Mouse (Mus musculus) stomach, postnatal 0 days (tissue): ENCODE results near the gene Arf6. TPM values are rescaled to one million over a fixed set of nuclear protein-coding genes. Genes with fewer than 3 reads are reported as not detected.
A peak's percentile ranks its signal among the peaks of the same experiment; 100 is the strongest.
"Not testable (repeated sequence)": the region's sequence is repeated elsewhere in the genome, so short reads cannot be mapped to it uniquely, and the experiment has no call there.

Source experiments
- ATAC-seq: fragments of 200-750 bp; cut with Nextera tagmentation; 2 replicates; pipeline ENCODE4 v1.8.0; 2017; ENCODE audit not compliant: low FRiP score, low TSS enrichment
- DNase-seq: peaks from one replicate; pipeline ENCODE4 v3.0.0-alpha.2; 2016; ENCODE audit warnings: low spot score
- H3K27ac ChIP-seq: fragments of 300-500 bp; sonication (generic); replicated peaks from 2 replicates; pipeline ENCODE4 v1.5.1; 2014; ENCODE audit warnings: mild to moderate bottlenecking, control low read depth
- H3K27me3 ChIP-seq: fragments of 300-500 bp; sonication (generic); 2 replicates; pipeline ENCODE4 v1.6.1; 2014; ENCODE audit warnings: low read length; ENCODE audit not compliant: control insufficient read depth, insufficient read depth
- H3K36me3 ChIP-seq: fragments of 300-500 bp; sonication (generic); 2 replicates; pipeline ENCODE4 v1.6.1; 2014; ENCODE audit warnings: low read length, mixed read lengths; ENCODE audit not compliant: control insufficient read depth, insufficient read depth
- H3K4me1 ChIP-seq: fragments of 300-500 bp; sonication (generic); replicated peaks from 2 replicates; pipeline ENCODE4 v1.6.1; 2014; ENCODE audit warnings: antibody characterized with exemption; ENCODE audit not compliant: control insufficient read depth, insufficient read depth
- H3K4me2 ChIP-seq: fragments of 300-500 bp; sonication (generic); replicated peaks from 2 replicates; pipeline ENCODE4 v1.6.1; 2014; ENCODE audit warnings: low read depth, mild to moderate bottlenecking, control low read depth, moderate library complexity
- H3K4me3 ChIP-seq: fragments of 300-500 bp; sonication (generic); 2 replicates; pipeline ENCODE4 v1.5.1; 2014; ENCODE audit warnings: low read depth, low read length, control low read depth
- H3K9ac ChIP-seq: fragments of 300-500 bp; sonication (generic); 2 replicates; pipeline ENCODE4 v1.6.1; 2014; ENCODE audit warnings: mild to moderate bottlenecking, low read length, control low read depth, mixed read lengths
- H3K9me3 ChIP-seq: fragments of 300-500 bp; sonication (generic); 2 replicates; pipeline ENCODE4 v1.6.1; 2016; ENCODE audit warnings: low read length; ENCODE audit not compliant: control insufficient read depth
- CTCF ChIP-seq: IDR thresholded peaks from 2 replicates; pipeline ENCODE4 v1.5.1; 2016; ENCODE audit warnings: antibody characterized with exemption, low read depth, mild to moderate bottlenecking, moderate library complexity
- EP300 ChIP-seq: optimal IDR thresholded peaks from 2 replicates; pipeline ENCODE3; 2016; ENCODE audit warnings: antibody characterized with exemption
- WGBS: fragments of 180-500 bp; shearing (Covaris S2); extraction: QIAGEN DNeasy Blood & Tissue Kit; methylation state at CpG from one replicate; pipeline ENCODE4 v1.1.7; 2014; 5-methylcytosine and 5-hydroxymethylcytosine counted together
- polyA plus RNA-seq: library from polyadenylated mRNA; unstranded; fragments of >200 nt; fragmentation: Nextera tagmentation; extraction: Ambion mirVana; gene quantifications from 2 replicates; pipeline ENCODE4 v1.2.1, GENCODE M21; 2015

The Arf6 gene
- polyA plus RNA-seq, 1 experiment from 2014 or later = 97.8 TPM

DNA sequence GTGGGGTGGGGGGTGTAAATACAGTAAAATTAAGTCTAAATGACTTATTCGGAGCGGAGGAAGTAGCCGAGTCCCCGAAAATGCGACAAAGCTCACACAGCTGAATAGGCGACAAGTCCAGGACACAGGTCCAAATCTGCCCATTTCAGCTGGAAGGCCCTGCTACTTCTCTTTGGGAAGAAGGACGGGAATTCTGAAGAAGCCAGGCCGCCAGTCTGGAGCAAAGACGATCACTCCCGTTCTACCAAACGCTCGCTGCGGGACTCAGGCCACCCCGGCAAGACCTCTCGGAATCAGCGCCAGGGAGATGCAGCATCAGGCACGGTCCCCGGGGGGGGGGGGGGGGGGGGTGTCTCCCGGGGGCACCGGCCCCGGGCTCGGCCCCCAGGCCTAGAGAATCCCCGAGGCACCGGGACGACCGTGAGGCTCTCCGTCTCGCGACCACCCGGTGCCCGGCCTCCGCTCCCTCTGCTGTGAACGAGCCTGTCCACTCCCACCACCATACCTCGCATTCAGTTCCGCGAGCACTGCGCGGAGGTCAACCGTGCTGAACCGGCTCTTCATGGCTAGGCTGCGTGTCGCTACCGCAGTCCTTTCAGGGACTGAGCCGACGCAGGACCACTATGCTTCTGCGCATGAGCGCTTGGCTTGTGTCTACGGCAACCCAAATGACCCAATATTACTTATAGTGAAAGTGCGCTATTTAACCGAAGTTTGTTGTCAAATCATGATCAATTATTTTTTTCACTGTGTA, 15.2 kb upstream of the Arf6 start, which contains the start of gene Nemf:
Gene Nemf (minus strand): TSS at position 620 of the 754 bp plus-strand sequence.
- ATAC-seq = peak; percentile 59
- TF ChIP-seq CTCF = no peak; the same call in 1 of the 2 replicates
- no peak for TF ChIP-seq EP300
- Histone ChIP-seq H3K9ac (peak within 1 kb of the TSS; percentile 89), H3K36me3 (peaks cover 3% of the 10 kb centered on the region; the same call in 1 of the 2 replicates), H3K27ac (peak within 1 kb of the TSS; percentile 84), H3K4me2 (peak within 1 kb of the TSS; percentile 49), H3K9me3 (no peaks in the 10 kb centered on the region), H3K4me3 (peak within 1 kb of the TSS; percentile 82), H3K27me3 (no peaks in the 10 kb centered on the region), H3K4me1 (no peaks in the 10 kb centered on the region)
- under 1% methylated on average over 44 of the region's 50 CpGs for WGBS
- DNase-seq = peak; percentile 84

- WGBS = 8% methylated on average over 13 of the region's 13 CpGs
Observed at GRCm38 (mm10) chr12:69357300-69357646, 14.7 kb upstream of the Arf6 start.

GRCm38 (mm10) chr12:69360655-69360996, 11.3 kb upstream of the Arf6 start:
- Histone ChIP-seq H3K4me2 (no peak overlapping the region), H3K4me3 (no peak overlapping the region), H3K4me1 (no peaks in the 10 kb centered on the region), H3K9ac (no peak overlapping the region), H3K27me3 (no peaks in the 10 kb centered on the region), H3K9me3 (no peaks in the 10 kb centered on the region), H3K36me3 (no peaks in the 10 kb centered on the region), H3K27ac (no peak overlapping the region)
- DNase-seq = peak; percentile 55
- TF ChIP-seq CTCF (peak; percentile 93), EP300 (no peak)
- ATAC-seq = peak; percentile 18; the same call in 1 of the 2 replicates
- WGBS = 11% methylated on average over 5 of the region's 5 CpGs

More at GRCm38 (mm10) chr12:69357300-69357646, 14.7 kb upstream of the Arf6 start:
- Histone ChIP-seq H3K4me3 (peak overlapping the region; percentile 82), H3K27ac (peak overlapping the region; percentile 84; the same call in 1 of the 2 replicates), H3K4me2 (peak overlapping the region; percentile 49), H3K9ac (peak overlapping the region; percentile 89), H3K36me3 (peaks cover 3% of the 10 kb centered on the region; the same call in 1 of the 2 replicates), H3K27me3 (no peaks in the 10 kb centered on the region), H3K9me3 (no peaks in the 10 kb centered on the region), H3K4me1 (no peaks in the 10 kb centered on the region)
- TF ChIP-seq CTCF (no peak; the same call in none of the 2 replicates), EP300 (no peak)
- DNase-seq (no peak), ATAC-seq (no peak)

- not testable (repeated sequence) for H3K4me1 ChIP-seq, H3K9me3 ChIP-seq, H3K36me3 ChIP-seq, H3K27me3 ChIP-seq
- DNase-seq = peak; percentile 99
- Histone ChIP-seq H3K4me2 (peak overlapping the region; percentile 65), H3K9ac (peak overlapping the region; percentile 67), H3K4me3 (peak overlapping the region; percentile 41), H3K27ac (peak overlapping the region; percentile 95)
- WGBS = under 1% methylated on average over 38 of the region's 50 CpGs
- ATAC-seq = peak; percentile 94
Observed at GRCm38 (mm10) chr12:69360997-69361899, 10.7 kb upstream of the Arf6 start.

- Histone ChIP-seq H3K36me3 (no peaks in the 10 kb centered on the region), H3K4me3 (peak overlapping the region; percentile 41), H3K27ac (peak overlapping the region; percentile 95), H3K4me2 (peak overlapping the region; percentile 65), H3K9me3 (no peaks in the 10 kb centered on the region), H3K27me3 (no peaks in the 10 kb centered on the region), H3K4me1 (no peaks in the 10 kb centered on the region), H3K9ac (peak overlapping the region; percentile 67)
- TF ChIP-seq CTCF (no peak), EP300 (no peak)
- WGBS = 3% methylated on average over 10 of the region's 10 CpGs
- ATAC-seq (no peak), DNase-seq (no peak)
Observed at GRCm38 (mm10) chr12:69361919-69362318, 10.0 kb upstream of the Arf6 start.

DNA sequence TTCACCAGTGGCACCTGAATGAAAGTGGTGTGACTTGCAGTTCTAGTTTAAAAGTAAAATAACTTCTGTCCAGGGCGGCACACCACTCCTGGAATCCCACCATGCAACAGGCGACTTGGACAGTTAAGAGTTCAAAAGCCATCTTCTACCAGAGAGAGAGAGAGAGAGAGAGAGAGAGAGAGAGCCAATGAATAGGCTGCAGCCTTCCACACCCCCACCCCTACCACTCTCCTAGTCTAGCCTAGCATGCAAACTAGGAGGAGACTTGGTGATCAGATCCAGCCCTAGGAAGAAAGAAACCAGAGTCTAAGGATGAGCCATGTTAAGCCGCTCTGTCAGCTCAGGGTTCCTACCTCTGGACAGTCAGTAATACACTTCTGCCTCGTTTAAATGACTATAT, 9.6 kb upstream of the Arf6 start:
- TF ChIP-seq EP300 (no peak), CTCF (no peak)
- DNase-seq (no peak), ATAC-seq (no peak)
- Histone ChIP-seq H3K4me2 (no peak overlapping the region), H3K4me3 (no peak overlapping the region), H3K9me3 (no peaks in the 10 kb centered on the region), H3K27ac (peak overlapping the region; percentile 10; the same call in 1 of the 2 replicates), H3K4me1 (no peaks in the 10 kb centered on the region), H3K27me3 (no peaks in the 10 kb centered on the region), H3K9ac (no peak overlapping the region), H3K36me3 (no peaks in the 10 kb centered on the region)
- 50% methylated on average over 4 of the region's 4 CpGs for WGBS

DNA sequence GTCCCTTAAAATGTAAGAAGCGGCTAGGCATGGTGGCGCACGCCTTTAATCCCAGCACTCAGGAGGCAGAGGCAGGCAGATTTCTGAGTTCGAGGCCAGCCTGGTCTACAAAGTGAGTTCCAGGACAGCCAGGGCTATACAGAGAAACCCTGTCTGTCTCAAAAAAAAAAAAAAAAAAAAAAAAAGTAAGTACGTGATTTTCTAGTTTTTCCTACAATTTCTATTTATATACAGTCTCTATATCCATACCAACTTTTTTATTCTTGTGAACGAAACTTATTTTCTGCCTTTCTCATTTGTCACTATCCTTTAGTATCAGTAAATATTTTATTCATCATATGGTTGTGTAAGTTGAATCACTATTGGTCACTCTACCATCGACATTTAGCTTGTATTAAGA, 8.8 kb upstream of the Arf6 start:
- 96% methylated on average over 7 of the region's 7 CpGs for whole genome bisulfite sequencing
- not testable (repeated sequence) for ATAC-seq, H3K27me3 ChIP-seq, DNase-seq, H3K4me1 ChIP-seq, H3K4me2 ChIP-seq, H3K4me3 ChIP-seq, H3K9me3 ChIP-seq, H3K9ac ChIP-seq, H3K27ac ChIP-seq, H3K36me3 ChIP-seq
